Mouse (Mus musculus) liver, embryonic 14.5 days (tissue): Measurements from ENCODE around the gene Tuba4a.

ENCODE experiments used
- CTCF ChIP-seq: IDR thresholded peaks from 2 replicates; pipeline ENCODE4 v1.5.1; 2016; ENCODE audit warnings: antibody characterized with exemption, low read depth, control low read depth
- EP300 ChIP-seq: IDR thresholded peaks from 2 replicates; pipeline ENCODE4 v1.6.1; 2016; ENCODE audit warnings: antibody characterized with exemption, low read depth

DNA sequence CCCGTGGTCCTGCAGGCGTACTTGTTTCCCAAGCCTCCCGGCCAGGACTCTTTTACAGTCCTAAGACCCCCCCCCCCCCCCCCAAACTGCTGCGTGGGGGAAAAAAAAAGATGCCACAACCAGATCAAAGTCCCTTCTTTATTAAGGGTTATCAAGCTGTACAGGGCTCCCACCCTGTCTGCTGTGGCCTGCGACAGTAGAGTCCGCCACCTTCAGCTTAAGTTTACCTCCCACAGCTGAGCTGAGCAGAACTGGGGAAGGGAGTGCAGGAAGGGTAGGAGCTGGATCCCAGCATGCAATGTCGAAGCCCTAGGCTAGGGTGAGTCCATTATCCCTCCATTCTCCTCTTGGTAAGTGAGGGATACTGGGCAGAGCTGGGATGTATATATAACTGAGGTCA lies 38.9 kb downstream of the Tuba4a start:
- TF ChIP-seq EP300 (no peak), CTCF (no peak)
